Mouse (Mus musculus): Measurements from ENCODE around the gene Dpyd.

Dpyd gene

GRCm38 (mm10) chr3:118561554-118562310 lies at the start of gene Dpyd:
TSS of gene Dpyd (plus strand) at chr3:118562129.
- DNase-seq, result peak; percentile 11

GRCm38 (mm10) chr3:118537676-118538075 lies 24.3 kb upstream of the Dpyd start:
- no peak for DNase-seq

- no peak for DNase-seq
Measured at GRCm38 (mm10) chr3:118541766-118542165, 20.2 kb upstream of the Dpyd start.

- DNase-seq, result no peak
Measured at GRCm38 (mm10) chr3:118547551-118548210, 14.2 kb upstream of the Dpyd start.

GRCm38 (mm10) chr3:118557605-118558004 lies 4.3 kb upstream of the Dpyd start:
- DNase-seq, result no peak

GRCm38 (mm10) chr3:118559936-118560335 lies 2.0 kb upstream of the Dpyd start:
- no peak for DNase-seq

- DNase-seq, result no peak
Measured at GRCm38 (mm10) chr3:118562311-118562671, 362 bp downstream of the Dpyd start.

GRCm38 (mm10) chr3:118566779-118567178 lies 4.8 kb downstream of the Dpyd start:
- DNase-seq, result no peak

- DNase-seq, result no peak
Measured at GRCm38 (mm10) chr3:118570197-118570596, 8.3 kb downstream of the Dpyd start.

GRCm38 (mm10) chr3:118590559-118590958 lies 28.6 kb downstream of the Dpyd start:
- no peak for DNase-seq

- DNase-seq, result no peak
Measured at GRCm38 (mm10) chr3:118594864-118595263, 32.9 kb downstream of the Dpyd start.

- DNase-seq, result no peak
Measured at GRCm38 (mm10) chr3:118595693-118596092, 33.8 kb downstream of the Dpyd start.

GRCm38 (mm10) chr3:118601689-118602640 lies 40.0 kb downstream of the Dpyd start:
- no peak for DNase-seq

- no peak for DNase-seq
Measured at GRCm38 (mm10) chr3:118608708-118609107, 46.8 kb downstream of the Dpyd start.

- DNase-seq, result no peak
Measured at GRCm38 (mm10) chr3:118626455-118627375, 64.8 kb downstream of the Dpyd start.

- DNase-seq, result no peak
Measured at GRCm38 (mm10) chr3:118629737-118630136, 67.8 kb downstream of the Dpyd start.

- no peak for DNase-seq
Measured at GRCm38 (mm10) chr3:118646024-118646570, 84.2 kb downstream of the Dpyd start.

- no peak for DNase-seq
Measured at GRCm38 (mm10) chr3:118663987-118664692, 102.2 kb downstream of the Dpyd start.

GRCm38 (mm10) chr3:118674121-118674745 lies 112.3 kb downstream of the Dpyd start:
- DNase-seq, result no peak

GRCm38 (mm10) chr3:118675441-118675840 lies 113.5 kb downstream of the Dpyd start:
- DNase-seq, result no peak
